Mouse (Mus musculus) layer of hippocampus, postnatal 36 days (tissue): ENCODE results near the gene Asb17. TPM values are rescaled to one million over a fixed set of nuclear protein-coding genes. Genes with fewer than 3 reads are reported as not detected.

Experiments used
- DNase-seq, 2 experiments: peaks; one replicate each; pipeline ENCODE4 v3.0.0; 2022
- total RNA-seq, 2 experiments: library from RNA; stranded (reverse); gene quantifications; 2 replicates each; pipeline ENCODE4 v1.2.3; 2021

The Asb17 gene
- total RNA-seq, 2 experiments from 2014 or later: not detected

- no peak for DNase-seq
These were observed 51.4 kb downstream of the Asb17 start for GRCm38 (mm10) chr3:153895454-153895853.

- no peak for DNase-seq
These were observed 53.2 kb downstream of the Asb17 start for GRCm38 (mm10) chr3:153897216-153897615.

GRCm38 (mm10) chr3:153901904-153902303 lies 57.9 kb downstream of the Asb17 start:
- no peak for DNase-seq

- no peak for DNase-seq
These were observed 58.6 kb downstream of the Asb17 start for GRCm38 (mm10) chr3:153902595-153902994.

GRCm38 (mm10) chr3:153904586-153904985 lies 60.6 kb downstream of the Asb17 start:
- no peak for DNase-seq

Other genes with a start within 250 kb of the Asb17 start
- 10 to 100 TPM; 25.2 to 28.9 TPM for gene St6galnac3, start 119.0 kb upstream of the Asb17 start, total RNA-seq
- gene Msh4, start 61.9 kb downstream of the Asb17 start, total RNA-seq: under 1 TPM; 0.17 to 0.30 TPM
- gene Rabggtb, start 68.8 kb downstream of the Asb17 start, total RNA-seq: 10 to 100 TPM; 72.2 to 78.9 TPM
- gene Acadm, start 100.4 kb downstream of the Asb17 start, total RNA-seq: 10 to 100 TPM; 53.5 to 54.0 TPM
- 10 to 100 TPM; 62.9 to 68.0 TPM for gene Slc44a5, start 129.2 kb downstream of the Asb17 start, total RNA-seq